Mouse (Mus musculus): ENCODE results near the gene Spag16. TPM values are rescaled to one million over a fixed set of nuclear protein-coding genes. Genes with fewer than 3 reads are reported as not detected.
"Not testable (repeated sequence)": the region's sequence is repeated elsewhere in the genome, so short reads cannot be mapped to it uniquely, and the experiment has no call there.

Gene Spag16
- 0.90 and 0.93 TPM in 2 replicates for polyA plus RNA-seq (2015; fragmentation: Nextera tagmentation; extraction: Ambion mirVana)

DNA sequence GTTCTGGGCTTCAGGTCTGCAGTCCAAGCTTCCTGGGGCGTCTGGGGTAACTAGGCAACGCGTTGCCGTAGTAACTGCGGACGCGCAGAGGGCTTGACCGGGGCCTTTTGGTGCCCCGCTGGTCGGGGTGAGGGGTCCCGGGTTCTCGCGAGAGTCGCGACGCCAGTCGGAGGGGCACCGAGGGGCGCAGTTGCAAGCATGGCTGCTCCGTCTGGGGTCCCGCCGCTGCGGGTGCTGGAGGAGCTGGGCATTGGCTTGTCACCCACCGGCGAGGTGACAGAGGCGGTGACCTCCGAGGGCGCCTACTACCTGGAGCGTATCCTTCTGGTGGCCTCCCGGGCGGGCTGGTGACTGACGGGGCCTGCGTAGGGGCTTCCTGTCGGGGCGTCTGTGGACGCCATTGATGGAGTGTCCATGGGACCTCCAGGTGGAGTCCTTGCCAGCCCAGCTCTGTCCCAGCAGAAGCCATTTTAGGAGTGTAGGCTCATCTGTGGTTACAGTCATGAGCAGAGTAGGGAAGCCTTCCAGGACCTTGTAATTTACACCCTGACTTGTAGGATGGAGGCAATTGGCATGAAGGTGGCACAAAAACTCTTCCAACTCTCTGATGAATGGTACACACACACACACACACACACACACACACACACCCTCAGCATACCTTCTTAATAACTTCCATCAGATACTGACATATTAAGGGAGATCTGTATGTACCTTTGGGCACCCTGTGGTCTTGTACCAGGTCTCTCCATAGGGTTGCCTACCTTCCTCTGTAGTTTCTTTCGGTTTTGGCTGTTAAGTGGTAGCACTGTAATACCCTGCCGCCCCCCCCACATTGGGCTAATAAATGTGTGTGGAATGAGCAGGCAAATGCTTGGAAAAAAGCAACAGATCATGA lies at the start of gene Spag16:
TSS of gene Spag16 (plus strand) at position 165 of the 898 bp plus-strand sequence.
- H3K4me1 ChIP-seq: peaks cover 3% of the 10 kb centered on the region; the same call in 1 of the 2 replicates
- WGBS: 6% methylated on average over 38 of the region's 38 CpGs
- peak; percentile 80 for ATAC-seq (ENCODE audit: borderline replicate concordance, extremely low read depth, low FRiP score, low TSS enrichment)
- H3K9me3 ChIP-seq: no peaks in the 10 kb centered on the region
- H3K27ac ChIP-seq: no peak within 1 kb of the TSS
- no peaks in the 10 kb centered on the region for H3K36me3 ChIP-seq
- peak within 1 kb of the TSS; percentile 80 for H3K4me2 ChIP-seq
- no peaks in the 10 kb centered on the region for H3K27me3 ChIP-seq
- peak within 1 kb of the TSS; percentile 48 for H3K4me3 ChIP-seq
- no peak within 1 kb of the TSS; the same call in 1 of the 2 replicates for H3K9ac ChIP-seq

DNA sequence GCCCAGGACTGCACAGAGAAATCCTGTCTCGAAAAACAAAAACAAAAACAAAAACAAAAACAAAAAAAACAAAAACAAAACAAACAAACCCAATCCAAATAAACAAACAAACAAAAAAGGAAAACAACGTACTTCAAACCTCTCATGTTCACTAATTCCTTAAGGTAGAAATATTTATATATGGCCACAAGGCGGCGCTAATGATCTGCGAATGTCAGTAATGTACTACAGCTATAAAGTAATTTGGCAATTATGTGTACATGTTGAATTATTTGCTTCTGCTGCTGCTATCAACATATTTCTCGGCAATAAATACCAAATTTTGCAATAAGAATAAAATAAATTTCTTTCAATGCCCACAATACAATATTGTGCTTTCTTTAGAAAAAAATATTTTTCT lies 41.6 kb upstream of the Spag16 start:
- Histone ChIP-seq H3K36me3 (no peaks in the 10 kb centered on the region), H3K27me3 (no peaks in the 10 kb centered on the region), H3K4me2 (no peak overlapping the region), H3K4me1 (no peaks in the 10 kb centered on the region), H3K9me3 (no peaks in the 10 kb centered on the region), H3K4me3 (no peak overlapping the region), H3K9ac (no peak overlapping the region), H3K27ac (no peak overlapping the region)
- ATAC-seq (ENCODE audit: borderline replicate concordance, extremely low read depth, low FRiP score, low TSS enrichment): no peak
- WGBS: 7% methylated on average over 6 of the region's 6 CpGs

- Histone ChIP-seq H3K4me1 (no peaks in the 10 kb centered on the region), H3K36me3 (no peaks in the 10 kb centered on the region), H3K27me3 (no peaks in the 10 kb centered on the region), H3K4me3 (no peak overlapping the region), H3K27ac (no peak overlapping the region), H3K4me2 (no peak overlapping the region), H3K9ac (no peak overlapping the region), H3K9me3 (no peaks in the 10 kb centered on the region)
- no peak for ATAC-seq (ENCODE audit: borderline replicate concordance, extremely low read depth, low FRiP score, low TSS enrichment)
- 38% methylated on average over 6 of the region's 6 CpGs for WGBS
Observed at GRCm38 (mm10) chr1:69786716-69787115, 40.1 kb upstream of the Spag16 start.

DNA sequence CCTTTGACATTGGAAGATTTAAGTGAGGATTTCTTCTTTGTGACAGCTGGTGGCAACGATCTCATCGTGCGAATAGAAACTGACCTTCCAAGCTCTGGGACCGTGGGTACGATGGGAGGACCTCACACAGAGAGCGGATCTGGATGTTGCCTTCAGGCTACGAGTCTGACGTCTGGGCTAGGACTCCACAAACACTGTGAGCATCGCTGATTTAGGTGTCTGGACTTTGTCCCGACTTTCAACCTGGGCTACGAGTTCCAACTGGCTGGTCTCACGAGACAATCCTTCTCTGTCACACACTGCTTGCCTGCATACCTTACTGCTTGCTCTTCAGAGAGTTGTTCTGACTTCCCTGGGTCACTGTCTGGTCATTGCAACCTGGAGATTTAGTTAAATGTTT lies 39.4 kb upstream of the Spag16 start:
- Histone ChIP-seq H3K27ac (no peak overlapping the region), H3K4me3 (no peak overlapping the region), H3K9me3 (no peaks in the 10 kb centered on the region), H3K27me3 (no peaks in the 10 kb centered on the region), H3K4me1 (no peaks in the 10 kb centered on the region), H3K36me3 (no peaks in the 10 kb centered on the region), H3K4me2 (no peak overlapping the region), H3K9ac (no peak overlapping the region)
- no peak for ATAC-seq (ENCODE audit: borderline replicate concordance, extremely low read depth, low FRiP score, low TSS enrichment)
- WGBS: 57% methylated on average over 12 of the region's 12 CpGs

DNA sequence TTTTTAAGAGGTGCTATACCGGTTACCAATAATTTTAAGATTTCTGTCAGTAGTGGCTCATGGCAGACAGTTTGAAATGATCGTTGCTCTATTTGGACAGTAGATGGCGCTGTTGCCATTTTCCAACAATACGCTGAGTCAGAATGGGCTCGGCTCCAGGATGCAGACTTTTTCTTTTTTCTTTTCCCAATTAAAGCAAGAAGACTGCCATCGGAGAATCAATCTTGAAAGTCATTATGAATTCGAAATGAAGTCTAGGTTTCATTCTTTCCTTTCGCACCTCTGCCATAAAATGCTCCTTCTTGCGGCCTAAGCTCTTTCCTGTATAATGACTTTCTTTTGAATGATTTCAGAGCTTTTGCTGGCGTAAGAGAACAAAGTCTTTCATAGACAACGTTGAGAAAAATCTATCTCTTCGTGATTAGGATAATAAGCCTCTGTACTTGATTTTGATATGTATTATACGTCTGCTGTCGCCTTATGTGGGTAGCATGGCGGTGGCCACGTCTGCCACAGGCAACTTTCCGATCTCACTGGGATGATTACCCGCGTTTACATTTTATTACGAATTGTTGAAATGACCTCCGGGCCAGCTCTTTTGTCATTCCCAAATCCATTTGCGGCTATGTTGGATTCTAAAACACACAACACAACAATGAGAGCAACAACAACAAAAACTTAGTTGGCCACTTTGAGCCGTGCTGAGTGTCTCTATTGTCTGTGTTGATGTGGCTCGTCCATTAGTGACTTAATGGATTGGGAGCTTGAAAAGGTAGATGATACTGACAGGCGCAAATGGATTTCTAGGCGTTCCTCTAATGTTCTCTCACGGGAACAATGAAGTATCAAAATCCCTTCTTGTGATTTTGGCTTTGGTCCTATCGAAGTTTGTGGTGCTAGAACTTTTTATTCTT lies 36.2 kb upstream of the Spag16 start:
- 38% methylated on average over 28 of the region's 28 CpGs for WGBS
- Histone ChIP-seq H3K27me3 (no peaks in the 10 kb centered on the region), H3K4me2 (peak overlapping the region; percentile 40), H3K4me1 (no peaks in the 10 kb centered on the region), H3K27ac (no peak overlapping the region), H3K9me3 (no peaks in the 10 kb centered on the region), H3K36me3 (no peaks in the 10 kb centered on the region), H3K9ac (no peak overlapping the region), H3K4me3 (peak overlapping the region; percentile 22)
- ATAC-seq (ENCODE audit: borderline replicate concordance, extremely low read depth, low FRiP score, low TSS enrichment): no peak

- H3K4me2 ChIP-seq: no peak overlapping the region
- no peaks in the 10 kb centered on the region for H3K27me3 ChIP-seq
- no peak overlapping the region for H3K9ac ChIP-seq
- H3K4me1 ChIP-seq: no peaks in the 10 kb centered on the region
- ATAC-seq (ENCODE audit: borderline replicate concordance, extremely low read depth, low FRiP score, low TSS enrichment): no peak
- no peaks in the 10 kb centered on the region for H3K9me3 ChIP-seq
- no peaks in the 10 kb centered on the region for H3K36me3 ChIP-seq
- no peak overlapping the region for H3K4me3 ChIP-seq
- no peak overlapping the region for H3K27ac ChIP-seq
- WGBS: 81% methylated on average over 7 of the region's 7 CpGs
Observed at GRCm38 (mm10) chr1:69798948-69799565, 27.7 kb upstream of the Spag16 start.

DNA sequence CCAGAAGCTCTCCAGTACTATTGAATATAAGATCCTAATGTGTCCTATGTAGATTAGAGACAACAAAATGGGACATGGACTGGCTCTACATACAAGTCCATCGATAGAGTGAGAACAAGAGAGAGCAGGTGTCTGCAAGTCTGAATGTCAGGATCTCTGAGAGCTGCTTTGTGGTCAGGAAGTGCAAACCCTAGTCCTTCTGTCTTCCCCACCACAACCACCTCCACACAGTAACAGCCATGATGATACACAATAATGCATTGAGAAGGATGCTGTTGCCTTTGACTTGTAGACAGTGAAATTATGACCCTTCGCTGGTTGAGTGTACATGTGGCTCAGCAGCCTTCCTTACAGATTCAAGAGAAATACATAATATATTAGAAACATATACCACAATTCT lies 16.6 kb upstream of the Spag16 start:
- no peak for ATAC-seq (ENCODE audit: borderline replicate concordance, extremely low read depth, low FRiP score, low TSS enrichment)
- no peaks in the 10 kb centered on the region for H3K4me1 ChIP-seq

DNA sequence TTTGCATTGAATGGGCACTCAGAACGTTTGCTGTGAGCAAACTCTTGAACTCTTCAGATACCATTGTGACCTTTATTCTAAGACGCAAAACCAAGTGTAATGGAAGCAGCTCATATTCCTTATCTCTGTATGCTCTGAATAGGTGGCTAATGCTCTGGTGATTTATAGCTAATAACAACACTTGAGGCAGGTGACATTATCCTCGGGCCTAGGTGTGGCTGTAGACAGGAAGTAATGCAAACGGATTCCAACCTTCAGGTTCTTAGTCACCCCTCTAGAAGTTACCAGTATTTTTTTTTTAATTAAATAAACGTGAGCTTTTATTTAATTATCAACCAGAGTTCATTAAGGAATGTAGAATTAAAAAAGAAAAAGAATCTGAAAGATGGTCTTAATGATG lies 1.1 kb upstream of the Spag16 start:
- H3K9ac ChIP-seq; H3K4me3 ChIP-seq; H3K4me1 ChIP-seq; ATAC-seq (ENCODE audit: borderline replicate concordance, extremely low read depth, low FRiP score, low TSS enrichment); H3K9me3 ChIP-seq; H3K27ac ChIP-seq; H3K36me3 ChIP-seq; H3K27me3 ChIP-seq; H3K4me2 ChIP-seq: not testable (repeated sequence)
- WGBS: 48% methylated on average over 5 of the region's 5 CpGs

More for the DNA sequence above, 16.6 kb upstream of the Spag16 start:
- H3K9ac ChIP-seq: no peak overlapping the region
- no peaks in the 10 kb centered on the region for H3K27me3 ChIP-seq
- H3K4me2 ChIP-seq: no peak overlapping the region
- no peaks in the 10 kb centered on the region for H3K9me3 ChIP-seq
- no peak overlapping the region for H3K4me3 ChIP-seq
- H3K27ac ChIP-seq: no peak overlapping the region
- 91% methylated on average over 2 of the region's 2 CpGs for WGBS
- H3K36me3 ChIP-seq: no peaks in the 10 kb centered on the region

GRCm38 (mm10) chr1:69828872-69829479 lies 2.2 kb downstream of the Spag16 start:
- no peak overlapping the region for H3K27ac ChIP-seq
- no peaks in the 10 kb centered on the region for H3K36me3 ChIP-seq
- ATAC-seq (ENCODE audit: borderline replicate concordance, extremely low read depth, low FRiP score, low TSS enrichment): no peak
- H3K4me2 ChIP-seq: no peak overlapping the region
- H3K9ac ChIP-seq: no peak overlapping the region
- no peaks in the 10 kb centered on the region for H3K27me3 ChIP-seq
- no peaks in the 10 kb centered on the region for H3K9me3 ChIP-seq
- H3K4me3 ChIP-seq: no peak overlapping the region
- 56% methylated on average over 7 of the region's 7 CpGs for WGBS
- H3K4me1 ChIP-seq: peaks cover 3% of the 10 kb centered on the region; the same call in 1 of the 2 replicates

DNA sequence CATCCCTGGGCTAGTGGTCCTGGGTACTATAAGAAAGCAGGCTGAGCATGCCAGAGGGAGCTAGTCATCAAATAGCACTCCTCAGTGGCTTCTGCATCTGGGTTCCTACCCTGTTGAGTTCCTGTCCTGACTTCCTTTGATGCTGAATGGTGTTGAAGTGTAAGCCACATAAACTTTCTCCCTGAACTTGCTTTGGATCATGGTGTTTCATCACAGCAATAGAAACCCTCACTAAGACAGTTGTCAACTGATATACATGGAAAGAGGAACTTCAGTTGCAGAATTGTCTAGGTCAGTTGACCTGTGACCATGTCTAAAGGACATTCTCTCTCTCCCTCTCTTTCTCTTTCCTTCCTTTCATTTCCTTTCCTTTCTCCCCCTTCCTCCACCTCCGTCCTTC lies 3.8 kb downstream of the Spag16 start:
- H3K4me2 ChIP-seq: no peak overlapping the region
- H3K27ac ChIP-seq: no peak overlapping the region
- no peaks in the 10 kb centered on the region for H3K36me3 ChIP-seq
- H3K4me1 ChIP-seq: peaks cover 3% of the 10 kb centered on the region; the same call in 1 of the 2 replicates
- H3K4me3 ChIP-seq: no peak overlapping the region
- H3K9me3 ChIP-seq: no peaks in the 10 kb centered on the region
- 75% methylated on average over 1 of the region's 1 CpGs for WGBS
- no peaks in the 10 kb centered on the region for H3K27me3 ChIP-seq
- no peak for ATAC-seq (ENCODE audit: borderline replicate concordance, extremely low read depth, low FRiP score, low TSS enrichment)
- no peak overlapping the region for H3K9ac ChIP-seq

DNA sequence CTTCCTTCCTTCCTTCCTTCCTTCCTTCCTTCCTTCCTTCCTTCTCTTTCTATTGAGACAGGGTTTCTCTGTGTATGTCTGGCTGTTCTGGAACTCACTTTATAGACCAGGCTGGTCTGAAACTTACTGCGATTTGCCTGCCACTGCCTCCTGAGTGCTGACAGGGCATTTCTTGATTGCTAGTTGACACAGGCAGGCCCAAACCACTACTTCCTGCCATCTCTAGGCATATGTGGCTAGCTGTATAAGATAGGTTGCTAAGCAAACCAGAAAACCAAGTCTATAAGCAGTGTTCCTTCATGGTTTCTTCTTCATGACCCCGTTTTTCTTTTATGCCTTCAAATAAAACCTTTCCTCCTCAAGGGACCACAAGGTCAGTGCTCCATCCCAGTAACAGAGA lies 4.2 kb downstream of the Spag16 start:
- H3K9me3 ChIP-seq: no peaks in the 10 kb centered on the region
- no peak for ATAC-seq (ENCODE audit: borderline replicate concordance, extremely low read depth, low FRiP score, low TSS enrichment)
- 87% methylated on average over 2 of the region's 2 CpGs for WGBS

More for the DNA sequence above, 4.2 kb downstream of the Spag16 start:
- Histone ChIP-seq H3K36me3 (no peaks in the 10 kb centered on the region), H3K27me3 (no peaks in the 10 kb centered on the region), H3K27ac (no peak overlapping the region), H3K4me1 (peaks cover 3% of the 10 kb centered on the region; the same call in 1 of the 2 replicates), H3K4me3 (no peak overlapping the region), H3K9ac (no peak overlapping the region), H3K4me2 (no peak overlapping the region)
